ENCODE assay signal across 20 mouse cellular contexts in the genomic region with DNA sequence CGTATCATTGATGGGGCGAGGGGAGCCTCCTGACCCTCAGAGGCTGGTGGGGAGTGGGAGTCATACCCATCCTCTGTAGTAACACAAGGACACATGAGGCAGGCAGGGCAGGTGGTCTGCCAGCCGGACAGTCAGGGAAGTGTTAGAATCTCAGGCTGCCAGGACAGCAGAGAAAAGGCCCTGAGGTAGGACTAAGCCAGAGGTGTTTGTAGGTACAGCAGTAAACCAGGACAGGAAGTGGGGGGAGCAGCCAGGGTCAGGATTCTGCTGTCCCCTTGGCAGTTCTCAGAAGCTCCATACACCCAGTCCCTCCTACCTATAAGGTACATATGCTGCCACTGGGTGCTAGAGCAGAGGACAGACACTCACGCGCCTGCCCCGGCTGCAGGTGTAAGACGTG. TPM values are rescaled to one million over a fixed set of nuclear protein-coding genes. Genes with fewer than 3 reads are reported as not detected.
"Had no signal": no experiment of that assay in that cellular context is flagged by ENCODE, and none has a peak within 500 bp of the region (broad histone marks: within the 10 kb centered on the region; RNA-seq: fewer than 3 reads in every experiment).

No protein-coding gene starts in this region.

- H3K27ac ChIP-seq: kidney, postnatal 0 days; limb, embryonic 13.5 days; liver, embryonic 15.5 days; midbrain, embryonic 10.5 days; neural tube, embryonic 15.5 days had no signal

- H3K27me3 ChIP-seq: limb, embryonic 13.5 days; liver, embryonic 15.5 days; neural tube, embryonic 15.5 days had no signal

- DNase-seq: kidney, adult 9 months; layer of hippocampus, adult 9-11 months; layer of hippocampus, postnatal 36 days; left cerebral cortex, postnatal 4 days; lung, embryonic 14.5 days; lung, postnatal 10 days; lung, postnatal 4 days; midbrain, embryonic 14.5 days; right cerebral cortex, adult 18-20 months; right cerebral cortex, postnatal 25 days; thymus, adult 18-20 months; thymus, postnatal 25 days had no signal

- H3K4me3 ChIP-seq: limb, embryonic 13.5 days; liver, embryonic 15.5 days; midbrain, embryonic 10.5 days; myocyte; neural tube, embryonic 15.5 days had no signal

RNA-seq across cellular contexts. Expression of gene Shd, which starts 8.6 kb away (rescaled TPM):
- total RNA-seq: liver, adult 2 months had no signal

RNA-seq across cellular contexts. Expression of gene Ebi3, which starts 9.2 kb away (rescaled TPM):
- polyA plus RNA-seq: myocyte had no signal

RNA-seq across cellular contexts. Expression of gene Fsd1, which starts 24.7 kb away (rescaled TPM):
- total RNA-seq: liver, adult 2 months; megakaryocyte, adult 5-6 weeks had no signal
- polyA plus RNA-seq: liver, adult 2 months had no signal
